Mouse (Mus musculus) brain, embryonic 14.5 days (tissue): ENCODE data around the gene Sgms1.

Source experiments
- CTCF ChIP-seq: fragments of 200-500 bp; IDR thresholded peaks from 2 replicates; pipeline ENCODE4 v1.5.1; 2012; ENCODE audit warnings: inconsistent platforms, mild to moderate bottlenecking, moderate library complexity, borderline replicate concordance; ENCODE audit not compliant: insufficient read depth, insufficient read length; ENCODE audit errors: extremely low read depth
- POLR2A ChIP-seq: fragments of 200-500 bp; IDR thresholded peaks from 2 replicates; pipeline ENCODE4 v1.6.1; 2012; ENCODE audit warnings: mild to moderate bottlenecking, inconsistent platforms, borderline replicate concordance; ENCODE audit not compliant: poor library complexity, insufficient read depth, insufficient read length, severe bottlenecking; ENCODE audit errors: extremely low read depth

DNA sequence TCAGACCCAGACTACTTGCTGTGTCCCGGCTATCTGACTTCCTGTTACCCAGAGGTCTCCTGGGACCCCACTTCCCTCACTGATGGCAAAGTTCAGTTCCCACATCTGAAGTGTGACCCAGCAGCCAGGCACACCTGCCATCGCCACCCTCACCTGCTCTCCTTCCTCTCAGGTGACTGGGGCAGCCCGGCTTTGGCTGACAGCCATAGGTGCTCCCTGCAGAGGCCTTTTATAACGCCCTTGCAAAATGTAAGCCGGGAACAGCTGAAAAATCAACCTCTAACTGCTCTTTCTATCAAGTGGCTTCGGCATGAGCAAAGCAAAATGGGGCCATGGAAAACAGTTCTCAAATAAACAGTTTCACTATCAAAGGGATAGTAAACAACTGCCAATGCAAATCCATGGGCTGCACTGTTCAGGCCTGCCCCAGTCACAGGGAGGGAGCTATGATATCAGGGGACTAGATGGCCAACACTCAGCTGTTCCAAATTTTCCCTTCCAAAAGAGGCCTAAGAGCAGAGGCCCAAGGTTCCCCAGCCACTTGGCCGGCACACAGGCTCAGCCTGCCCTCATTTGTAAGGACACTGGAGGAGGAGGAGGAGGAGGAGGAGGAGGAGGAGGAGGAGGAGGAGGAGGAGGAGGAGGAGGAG is 12.5 kb downstream of the Sgms1 start:
- no peak for TF ChIP-seq CTCF
- no peak for TF ChIP-seq POLR2A
